Mouse (Mus musculus) erythroblast, embryonic 14.5 days (primary cell): ENCODE measurements around the gene Klf3.

Experiments
- GATA1 ChIP-seq: IDR thresholded peaks from 2 replicates; pipeline ENCODE4 v1.6.1; 2012; ENCODE audit warnings: low read length, inconsistent platforms, mixed read lengths
- TAL1 ChIP-seq: IDR thresholded peaks from 3 replicates; pipeline ENCODE4 v1.6.1; 2012; ENCODE audit warnings: low read length, inconsistent platforms, mixed read lengths

GRCm38 (mm10) chr5:64805131-64805872, 2.1 kb downstream of the Klf3 start:
- no peak for TF ChIP-seq GATA1
- TF ChIP-seq TAL1: no peak
